34 mouse cellular contexts compared by ENCODE assay signal in the genomic region with DNA sequence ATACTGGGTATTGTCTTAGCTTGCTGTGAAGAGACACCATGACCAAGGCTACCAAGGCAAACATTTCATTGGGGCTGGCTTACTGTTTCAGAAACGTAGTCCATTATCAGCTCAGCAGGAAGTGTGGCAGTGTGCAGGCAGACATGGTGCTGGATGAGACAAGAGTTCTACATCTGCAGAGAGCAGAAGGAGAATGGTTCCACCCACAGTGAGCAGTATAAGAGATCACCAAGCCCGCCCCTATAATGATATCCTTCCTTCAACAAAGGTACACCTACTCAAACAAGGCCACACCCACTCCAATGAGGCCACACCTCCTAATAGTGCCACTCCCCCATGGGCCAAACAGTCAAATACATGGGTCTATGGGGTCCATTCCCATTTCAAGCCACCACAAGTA. TPM values are rescaled to one million over a fixed set of nuclear protein-coding genes. Genes with fewer than 3 reads are reported as not detected.
DNase-seq lines count a peak whose midpoint lies in the region; ATAC-seq and TF ChIP-seq lines count a peak whose summit lies in the region.
"Had no signal": no experiment of that assay in that cellular context is flagged by ENCODE, and none has a peak within 500 bp of the region (broad histone marks: within the 10 kb centered on the region; RNA-seq: fewer than 3 reads in every experiment).

No protein-coding gene starts in this region.

- H3K9me3 ChIP-seq in megakaryocyte, embryonic 14.5 days, result no peaks in the 10 kb centered on the region
- no peaks in the 10 kb centered on the region for H3K9me3 ChIP-seq in liver, embryonic 14.5 days (ENCODE audit: control insufficient read depth, low read length)
- H3K9me3 ChIP-seq: forebrain, embryonic 12.5 days; heart, embryonic 13.5 days; limb, embryonic 12.5 days had no signal

- no peak for TF ChIP-seq CTCF in liver, embryonic 14.5 days (IDR thresholded peaks at IDR 0.05; ENCODE audit: low read depth)

- no peak overlapping the region for H3K4me2 ChIP-seq in liver, embryonic 14.5 days (ENCODE audit: low read depth)
- H3K4me2 ChIP-seq: forebrain, embryonic 12.5 days; heart, embryonic 13.5 days; hindbrain, embryonic 14.5 days; limb, embryonic 12.5 days; midbrain, embryonic 11.5 days had no signal

- H3K36me3 ChIP-seq in megakaryocyte, embryonic 14.5 days (replicated peaks; ENCODE audit: low read length), result peaks cover 99% of the 10 kb centered on the region
- H3K36me3 ChIP-seq in liver, embryonic 14.5 days (replicated peaks; ENCODE audit: control insufficient read depth, insufficient read depth, low read depth), result no peaks in the 10 kb centered on the region
- H3K36me3 ChIP-seq: forebrain, embryonic 12.5 days; heart, embryonic 13.5 days; limb, embryonic 12.5 days had no signal

- H3K27ac ChIP-seq in liver, embryonic 14.5 days, result no peak overlapping the region
- H3K27ac ChIP-seq: forebrain, embryonic 12.5 days; heart, embryonic 13.5 days; hindbrain, embryonic 14.5 days; limb, embryonic 12.5 days had no signal

- H3K4me3 ChIP-seq in megakaryocyte, embryonic 14.5 days (replicated peaks), result peak overlapping the region; percentile 52
- H3K4me3 ChIP-seq in liver, embryonic 14.5 days (ENCODE audit: insufficient read depth in 1 of 2, low read depth in 2 of 2, low read length in 2 of 2), result no peak overlapping the region
- H3K4me3 ChIP-seq: forebrain, embryonic 12.5 days; heart, embryonic 13.5 days; limb, embryonic 12.5 days had no signal

- TF ChIP-seq EP300 in liver, embryonic 14.5 days (IDR thresholded peaks at IDR 0.05; ENCODE audit: low read depth), result no peak

- peaks cover 90% of the 10 kb centered on the region for H3K4me1 ChIP-seq in megakaryocyte, embryonic 14.5 days
- H3K4me1 ChIP-seq in liver, embryonic 14.5 days (replicated peaks; ENCODE audit: control insufficient read depth in 2 of 2, insufficient read depth in 2 of 2, low read length in 1 of 2), result peaks cover 0 to 13% of the 10 kb centered on the region in 2 experiments; a peak in 3 of 4 replicates
- H3K4me1 ChIP-seq: forebrain, embryonic 12.5 days; heart, embryonic 13.5 days; limb, embryonic 12.5 days had no signal

- no peak for ATAC-seq in megakaryocyte, adult 5-6 weeks (ENCODE audit: poor library complexity, severe bottlenecking)
- ATAC-seq in liver, embryonic 14.5 days (ENCODE audit: insufficient read depth), result peak; percentile 51; the same call in 1 of the 2 replicates
- ATAC-seq in erythroblast, adult 5-6 weeks (replicated peaks; ENCODE audit: low FRiP score, poor library complexity, severe bottlenecking), result no peak
- no peak for ATAC-seq in activated CD4-positive, CD25-positive, alpha-beta regulatory T cell, adult 4 months
- ATAC-seq: forebrain, postnatal 0 days; inflammation-experienced regulatory T-cells, adult 6 months; midbrain, embryonic 16.5 days had no signal

- H3K27me3 ChIP-seq in megakaryocyte, embryonic 14.5 days (replicated peaks), result no peaks in the 10 kb centered on the region
- no peaks in the 10 kb centered on the region for H3K27me3 ChIP-seq in liver, embryonic 14.5 days (ENCODE audit: control insufficient read depth, insufficient read depth, low read length)
- H3K27me3 ChIP-seq: CH12.LX; forebrain, embryonic 12.5 days; limb, embryonic 12.5 days had no signal

- DNase-seq in c-Kit-positive CD71-positive TER-119-positive erythroid progenitor cells, embryonic 14.5 days (ENCODE audit: low spot score), result peak; percentile 33
- DNase-seq in liver, embryonic 14.5 days (ENCODE audit: low read depth in 3 of 3, low spot score in 3 of 3), result no peak
- DNase-seq in gastrocnemius, adult 18-20 months (ENCODE audit: low spot score), result no peak
- DNase-seq: adrenal gland, adult 2 months; adrenal gland, postnatal 36 days; cerebellum, adult 2 months; cerebellum, postnatal 14 days; forebrain, postnatal 0 days; gastrocnemius, postnatal 36 days; heart, adult 18-20 months; heart, postnatal 10 days; kidney, adult 11 months; kidney, postnatal 14 days; lung, adult 18-20 months; lung, postnatal 4 days; right cerebral cortex, postnatal 25 days; thymus, adult 2 months; thymus, postnatal 4 days had no signal

- 32% methylated on average over 2 of the region's 2 CpGs for WGBS in liver, embryonic 14.5 days (ENCODE audit: insufficient replicate concordance)

- no peak overlapping the region for H3K9ac ChIP-seq in liver, embryonic 14.5 days (replicated peaks)
- H3K9ac ChIP-seq: forebrain, embryonic 12.5 days; forebrain, postnatal 0 days; heart, embryonic 13.5 days; hindbrain, embryonic 14.5 days; limb, embryonic 12.5 days had no signal

RNA-seq across cellular contexts. Expression of gene Pttg1ip, which starts 20.0 kb away (rescaled TPM):
- 284 and 814 TPM in 2 replicates for polyA plus RNA-seq in megakaryocyte, embryonic 14.5 days (2012; ENCODE audit: insufficient read depth, low replicate concordance)
- 82.8 and 97.8 TPM in 2 replicates for total RNA-seq in megakaryocyte, adult 5-6 weeks (2015)
- total RNA-seq in megakaryocyte, adult 5-6 weeks (2017), result 50.0 and 54.8 TPM in 2 replicates
- polyA plus RNA-seq in liver, embryonic 14.5 days (2012; rRNA removed), result 36.6 and 40.5 TPM in 2 replicates
- polyA plus RNA-seq in liver, embryonic 14.5 days (2014; fragmentation: Nextera tagmentation; extraction: Ambion mirVana), result 64.8 and 69.1 TPM in 2 replicates
- total RNA-seq in erythroblast, adult 5-6 weeks (2015; ENCODE audit: low replicate concordance), result 58.8 and 73.6 TPM in 2 replicates
- 72.6 and 78.0 TPM in 2 replicates for total RNA-seq in erythroblast, adult 5-6 weeks (2017; ENCODE audit: low replicate concordance)
- total RNA-seq in gastrocnemius, adult 18-20 months (2021), result 10 to 100 TPM; 23.0 to 33.6 TPM
- polyA plus RNA-seq in activated CD4-positive, CD25-positive, alpha-beta regulatory T cell, adult 4 months (2017; shearing (Covaris generic)), result 10 to 100 TPM; 85.6 to 92.6 TPM

RNA-seq across cellular contexts. Expression of gene Itgb2, which starts 31.5 kb away (rescaled TPM):
- 35.5 and 120 TPM in 2 replicates for polyA plus RNA-seq in megakaryocyte, embryonic 14.5 days (2012; ENCODE audit: insufficient read depth, low replicate concordance)
- 342 TPM in 2 replicates for total RNA-seq in megakaryocyte, adult 5-6 weeks (2015)
- 400 and 419 TPM in 2 replicates for total RNA-seq in megakaryocyte, adult 5-6 weeks (2017)
- polyA plus RNA-seq in liver, embryonic 14.5 days (2012; rRNA removed), result 7.1 and 8.7 TPM in 2 replicates
- polyA plus RNA-seq in liver, embryonic 14.5 days (2014; fragmentation: Nextera tagmentation; extraction: Ambion mirVana), result 9.2 and 11.1 TPM in 2 replicates
- 74.2 and 79.6 TPM in 2 replicates for total RNA-seq in erythroblast, adult 5-6 weeks (2015; ENCODE audit: low replicate concordance)
- 51.4 and 55.8 TPM in 2 replicates for total RNA-seq in erythroblast, adult 5-6 weeks (2017; ENCODE audit: low replicate concordance)
- total RNA-seq in gastrocnemius, adult 18-20 months (2021), result 1 to 10 TPM; 1.4 to 1.7 TPM
- polyA plus RNA-seq in activated CD4-positive, CD25-positive, alpha-beta regulatory T cell, adult 4 months (2017; shearing (Covaris generic)), result 100 to 1,000 TPM; 375 to 386 TPM

RNA-seq across cellular contexts. Expression of gene Sumo3, which starts 44.4 kb away (rescaled TPM):
- 11.6 and 90.7 TPM in 2 replicates for polyA plus RNA-seq in megakaryocyte, embryonic 14.5 days (2012; ENCODE audit: insufficient read depth, low replicate concordance)
- 22.1 and 22.7 TPM in 2 replicates for total RNA-seq in megakaryocyte, adult 5-6 weeks (2015)
- total RNA-seq in megakaryocyte, adult 5-6 weeks (2017), result 118 and 137 TPM in 2 replicates
- 74.1 and 109 TPM in 2 replicates for polyA plus RNA-seq in liver, embryonic 14.5 days (2012; rRNA removed)
- 82.5 and 87.7 TPM in 2 replicates for polyA plus RNA-seq in liver, embryonic 14.5 days (2014; fragmentation: Nextera tagmentation; extraction: Ambion mirVana)
- 6.3 and 20.2 TPM in 2 replicates for total RNA-seq in erythroblast, adult 5-6 weeks (2015; ENCODE audit: low replicate concordance)
- total RNA-seq in erythroblast, adult 5-6 weeks (2017; ENCODE audit: low replicate concordance), result 30.7 and 32.1 TPM in 2 replicates
- 10 to 100 TPM; 44.5 to 47.4 TPM for total RNA-seq in gastrocnemius, adult 18-20 months (2021)
- polyA plus RNA-seq in activated CD4-positive, CD25-positive, alpha-beta regulatory T cell, adult 4 months (2017; shearing (Covaris generic)), result 10 to 100 TPM; 75.5 to 83.8 TPM

RNA-seq across cellular contexts. Expression of gene Gm49325, which starts 44.5 kb away (rescaled TPM):
- polyA plus RNA-seq in megakaryocyte, embryonic 14.5 days (2012; ENCODE audit: insufficient read depth, low replicate concordance), result 9.0 and 23.2 TPM in 2 replicates
- not detected in 2 replicates for total RNA-seq in megakaryocyte, adult 5-6 weeks (2015)
- total RNA-seq in megakaryocyte, adult 5-6 weeks (2017), result not detected in 2 replicates
- 0.09 TPM in 1 of 2 replicates, not detected in the other for polyA plus RNA-seq in liver, embryonic 14.5 days (2012; rRNA removed)
- not detected in 2 replicates for polyA plus RNA-seq in liver, embryonic 14.5 days (2014; fragmentation: Nextera tagmentation; extraction: Ambion mirVana)
- not detected in 2 replicates for total RNA-seq in erythroblast, adult 5-6 weeks (2015; ENCODE audit: low replicate concordance)
- not detected in 2 replicates for total RNA-seq in erythroblast, adult 5-6 weeks (2017; ENCODE audit: low replicate concordance)
- total RNA-seq in gastrocnemius, adult 18-20 months (2021), result 10 to 100 TPM in 1 of 2 experiments, 1 to 10 TPM in 1; 8.6 to 11.4 TPM
- 1 to 10 TPM in 1 of 2 experiments, not detected in 1; 6.5 TPM for polyA plus RNA-seq in activated CD4-positive, CD25-positive, alpha-beta regulatory T cell, adult 4 months (2017; shearing (Covaris generic))
- total RNA-seq: forebrain, postnatal 0 days; hematopoietic stem cell, adult 5-6 weeks; neutrophil, adult 5-6 weeks had no signal
- polyA plus RNA-seq: adrenal gland, adult 2 months; brain, embryonic 14.5 days; cortical plate, adult 2 months; heart, embryonic 13.5 days; midbrain, embryonic 11.5 days; thymus, adult 2 months had no signal

RNA-seq across cellular contexts. Expression of gene Fam207a, which starts 45.9 kb away (rescaled TPM):
- polyA plus RNA-seq in megakaryocyte, embryonic 14.5 days (2012; ENCODE audit: insufficient read depth, low replicate concordance), result 19.5 and 88.9 TPM in 2 replicates
- 11.5 and 11.7 TPM in 2 replicates for total RNA-seq in megakaryocyte, adult 5-6 weeks (2015)
- total RNA-seq in megakaryocyte, adult 5-6 weeks (2017), result 36.3 and 46.5 TPM in 2 replicates
- polyA plus RNA-seq in liver, embryonic 14.5 days (2012; rRNA removed), result 9.6 and 13.9 TPM in 2 replicates
- 16.7 and 19.5 TPM in 2 replicates for polyA plus RNA-seq in liver, embryonic 14.5 days (2014; fragmentation: Nextera tagmentation; extraction: Ambion mirVana)
- 4.2 and 6.5 TPM in 2 replicates for total RNA-seq in erythroblast, adult 5-6 weeks (2015; ENCODE audit: low replicate concordance)
- total RNA-seq in erythroblast, adult 5-6 weeks (2017; ENCODE audit: low replicate concordance), result 7.1 and 12.4 TPM in 2 replicates
- 1 to 10 TPM; 6.9 to 8.7 TPM for total RNA-seq in gastrocnemius, adult 18-20 months (2021)
- 10 to 100 TPM; 15.2 to 15.3 TPM for polyA plus RNA-seq in activated CD4-positive, CD25-positive, alpha-beta regulatory T cell, adult 4 months (2017; shearing (Covaris generic))

Comparison
In these comparisons a context has a peak if more than half of its experiments do, and no peak if none do; other contexts are left out.
1. RNA of gene Itgb2, which starts 31.5 kb away (total RNA-seq): 342 to 419 TPM in megakaryocyte, adult 5-6 weeks and 51.4 to 79.6 TPM in erythroblast, adult 5-6 weeks; 1.4 to 1.7 TPM in gastrocnemius, adult 18-20 months; every median in the first group is over 10 times any median in the second.